Mouse (Mus musculus) cerebellum, adult 2 months (tissue): ENCODE measurements around the gene Tnc.

ENCODE experiments used
- CTCF ChIP-seq: fragments of 200-500 bp; IDR thresholded peaks from 2 replicates; pipeline ENCODE4 v1.5.1; 2011; ENCODE audit warnings: low read depth, mild to moderate bottlenecking, control low read depth, low read length, moderate library complexity, borderline replicate concordance; ENCODE audit not compliant: insufficient read depth
- POLR2A ChIP-seq: fragments of 200-500 bp; IDR thresholded peaks from 2 replicates; pipeline ENCODE4 v1.6.1; 2011; ENCODE audit warnings: low read length, control low read depth, borderline replicate concordance; ENCODE audit not compliant: insufficient read depth

DNA sequence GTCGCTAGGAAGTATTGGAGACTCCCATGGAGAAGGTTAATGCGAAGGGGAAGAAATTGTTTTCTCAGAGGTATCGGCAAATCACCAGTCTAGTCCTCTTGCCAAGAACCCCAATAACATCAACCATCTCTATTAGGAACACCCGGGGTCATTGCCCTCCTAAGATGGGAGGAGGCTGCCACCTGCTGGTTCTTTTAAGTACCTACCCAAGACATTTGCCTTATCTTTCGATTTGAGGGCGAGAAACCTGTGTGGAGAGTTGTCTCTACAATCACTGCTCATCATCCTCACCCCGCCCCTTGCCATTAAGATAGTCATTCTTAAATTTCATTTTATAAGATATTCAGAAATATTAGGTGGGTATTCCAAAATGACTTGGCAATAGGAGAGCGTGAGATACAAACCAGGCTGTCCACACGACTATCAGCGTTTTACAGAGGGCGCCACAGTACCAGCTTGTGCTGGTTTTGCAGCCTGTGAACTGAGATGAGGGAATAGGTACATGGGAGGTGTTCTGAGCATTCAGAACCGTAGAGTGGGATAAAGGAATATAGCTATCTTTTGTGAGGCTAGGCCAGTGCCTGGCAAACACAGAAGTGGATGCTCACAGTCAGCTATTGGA, 98.6 kb downstream of the Tnc start:
- TF ChIP-seq CTCF (peak; percentile 87), POLR2A (no peak)
